Mouse (Mus musculus) C2C12 (cell line): ENCODE measurements around the gene Pmis2. TPM values are rescaled to one million over a fixed set of nuclear protein-coding genes. Genes with fewer than 3 reads are reported as not detected.

ENCODE experiments used
- H3K27me3 ChIP-seq: one replicate; pipeline ENCODE4 v1.6.1; 2011; ENCODE audit not compliant: control insufficient read depth, insufficient read depth, insufficient read length
- H3K36me3 ChIP-seq: one replicate; pipeline ENCODE4 v1.6.1; 2011; ENCODE audit not compliant: control insufficient read depth, insufficient read depth
- H3K4me3 ChIP-seq: one replicate; pipeline ENCODE4 v1.5.1; 2011; ENCODE audit warnings: mild to moderate bottlenecking, control low read depth; ENCODE audit not compliant: poor library complexity, insufficient read depth, severe bottlenecking
- H3K79me2 ChIP-seq: one replicate; pipeline ENCODE4 v1.6.1; 2011; ENCODE audit not compliant: control insufficient read depth, insufficient read depth
- H3K79me3 ChIP-seq: one replicate; pipeline ENCODE4 v1.6.1; 2011; ENCODE audit warnings: low read depth, control low read depth
- H3ac ChIP-seq: one replicate; pipeline ENCODE3; 2011; ENCODE audit warnings: low read depth; ENCODE audit not compliant: control insufficient read depth, insufficient read length
- CEBPB ChIP-seq: IDR thresholded peaks from one replicate; pipeline ENCODE4 v1.6.1; 2011; ENCODE audit warnings: low read depth, mild to moderate bottlenecking, control low read depth, moderate library complexity
- CTCF ChIP-seq: IDR thresholded peaks from one replicate; pipeline ENCODE4 v1.5.1; 2011; ENCODE audit not compliant: control insufficient read depth, insufficient read depth, insufficient read length
- FOSL1 ChIP-seq: IDR thresholded peaks from one replicate; pipeline ENCODE4 v1.8.0; 2011; ENCODE audit warnings: mild to moderate bottlenecking, low read length; ENCODE audit not compliant: poor library complexity, insufficient read depth, severe bottlenecking
- MAX ChIP-seq: IDR thresholded peaks from one replicate; pipeline ENCODE4 v1.6.1; 2011; ENCODE audit warnings: mild to moderate bottlenecking, control low read depth
- MYOD1 ChIP-seq: IDR thresholded peaks from one replicate; pipeline ENCODE4 v1.6.1; 2011; ENCODE audit warnings: low read depth; ENCODE audit not compliant: control insufficient read depth, insufficient read length
- MYOG ChIP-seq: IDR thresholded peaks from one replicate; pipeline ENCODE4 v1.6.1; 2011; ENCODE audit not compliant: control insufficient read depth, insufficient read length; ENCODE audit errors: extremely low read depth
- USF1 ChIP-seq: IDR thresholded peaks from one replicate; pipeline ENCODE4 v1.6.1; 2011; ENCODE audit warnings: low read depth, mild to moderate bottlenecking, control low read depth, moderate library complexity
- polyA plus RNA-seq: library from polyadenylated mRNA; unstranded; fragments of >200 nt; fragmentation: generic; extraction: Trizol; gene quantifications from one replicate; pipeline ENCODE4 v1.2.1, GENCODE M21; 2012; ENCODE audit warnings: missing spikeins

Pmis2 gene
- polyA plus RNA-seq, 1 experiment, result not detected

GRCm38 (mm10) chr7:30678263-30678975 is 7.0 kb upstream of the Pmis2 start:
- Histone ChIP-seq H3K27me3 (peaks cover 28% of the 10 kb centered on the region), H3K4me3 (no peak overlapping the region), H3K79me2 (no peaks in the 10 kb centered on the region), H3ac (no peak overlapping the region), H3K79me3 (no peaks in the 10 kb centered on the region), H3K36me3 (no peaks in the 10 kb centered on the region)
- TF ChIP-seq MAX, result no peak
- TF ChIP-seq MYOD1, result no peak
- no peak for TF ChIP-seq CEBPB
- TF ChIP-seq CTCF, result no peak
- no peak for TF ChIP-seq MYOG
- TF ChIP-seq FOSL1, result no peak
- no peak for TF ChIP-seq USF1

GRCm38 (mm10) chr7:30669229-30669628 is 2.2 kb downstream of the Pmis2 start:
- no peak for TF ChIP-seq MAX
- TF ChIP-seq USF1, result no peak
- peak; percentile 2 for TF ChIP-seq CTCF
- Histone ChIP-seq H3K79me2 (peaks cover 3% of the 10 kb centered on the region), H3K79me3 (no peaks in the 10 kb centered on the region), H3K27me3 (peaks cover 12% of the 10 kb centered on the region), H3K4me3 (no peak overlapping the region), H3K36me3 (no peaks in the 10 kb centered on the region), H3ac (no peak overlapping the region)

DNA sequence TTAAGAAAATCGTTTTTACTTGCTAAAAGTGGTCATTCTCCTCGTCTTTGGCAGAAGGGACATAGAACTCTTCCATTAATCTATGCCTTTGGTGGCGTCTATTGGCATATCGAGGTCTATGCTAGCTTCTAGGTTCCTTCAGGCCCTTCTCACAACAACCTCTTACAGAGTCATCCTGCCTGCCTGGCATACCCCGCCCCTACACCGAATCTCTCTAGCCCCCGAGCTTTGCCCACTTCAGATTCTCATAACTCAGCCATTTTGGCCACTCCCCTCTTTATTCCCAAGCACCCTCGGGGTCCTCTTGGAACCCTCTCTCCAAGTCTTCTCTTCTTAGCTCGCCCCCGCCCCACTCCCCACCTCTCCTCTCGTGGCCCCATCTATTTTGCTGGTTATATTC is 6.1 kb downstream of the Pmis2 start:
- Histone ChIP-seq H3K27me3 (no peaks in the 10 kb centered on the region), H3K79me3 (no peaks in the 10 kb centered on the region), H3ac (no peak overlapping the region), H3K4me3 (peak overlapping the region; percentile 53), H3K79me2 (peaks cover 7% of the 10 kb centered on the region), H3K36me3 (peaks cover 9% of the 10 kb centered on the region)
- TF ChIP-seq USF1 (no peak), CTCF (no peak), MYOG (no peak), MYOD1 (no peak), FOSL1 (no peak), CEBPB (no peak), MAX (no peak)

DNA sequence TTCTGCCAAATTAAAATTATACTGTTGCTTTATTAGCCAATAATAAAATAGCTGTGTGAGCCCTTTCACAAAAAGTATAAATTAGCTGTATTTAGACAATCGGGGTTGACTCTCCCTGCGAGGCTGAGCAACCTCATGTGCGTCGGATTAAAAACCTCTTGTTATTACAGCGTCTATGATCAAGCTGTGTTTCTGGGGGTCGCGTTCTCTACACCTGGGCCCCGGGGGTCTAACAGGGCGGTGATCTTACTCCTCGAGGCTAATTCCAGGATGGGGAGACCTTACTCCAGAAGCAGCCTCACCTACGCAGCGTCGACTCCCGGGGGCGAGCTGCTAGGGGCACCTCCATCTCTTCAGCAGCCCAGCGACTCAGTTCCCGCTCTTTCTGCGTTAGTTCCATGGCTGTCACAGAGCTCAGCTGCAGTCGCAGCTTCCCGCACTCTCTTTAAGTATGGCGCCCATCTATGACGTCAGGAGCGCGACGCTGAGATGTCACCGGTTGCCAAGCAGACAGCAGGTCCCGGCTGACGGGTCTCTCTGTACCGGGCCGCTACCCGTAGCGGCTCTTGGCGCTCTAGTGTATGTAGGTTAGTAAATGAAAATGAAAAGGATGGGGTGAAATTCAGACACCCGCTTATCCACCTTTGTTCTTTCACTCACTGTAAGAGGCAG is 6.7 kb downstream of the Pmis2 start, which contains the start of gene Haus5:
Gene Haus5, minus strand, starts transcription at position 466 of the 672 bp plus-strand sequence.
- Histone ChIP-seq H3K4me3 (peak within 1 kb of the TSS; percentile 53), H3K79me2 (peaks cover 7% of the 10 kb centered on the region), H3ac (peak within 1 kb of the TSS; percentile 92), H3K27me3 (no peaks in the 10 kb centered on the region), H3K36me3 (peaks cover 9% of the 10 kb centered on the region), H3K79me3 (no peaks in the 10 kb centered on the region)
- TF ChIP-seq MAX, result peak; percentile 23
- TF ChIP-seq MYOG, result no peak
- TF ChIP-seq CTCF, result no peak
- no peak for TF ChIP-seq FOSL1
- TF ChIP-seq USF1, result no peak
- TF ChIP-seq CEBPB, result no peak
- no peak for TF ChIP-seq MYOD1

- H3K27me3 ChIP-seq, result no peaks in the 10 kb centered on the region
Observed at GRCm38 (mm10) chr7:30649591-30650540, 21.5 kb downstream of the Pmis2 start, which contains the start of gene Rbm42. Gene Rbm42, minus strand, starts transcription at chr7:30650317.

More at GRCm38 (mm10) chr7:30649591-30650540, 21.5 kb downstream of the Pmis2 start, which contains the start of gene Rbm42:
- Histone ChIP-seq H3ac (peak within 1 kb of the TSS; percentile 85), H3K79me3 (peaks cover 5% of the 10 kb centered on the region), H3K79me2 (peaks cover 13% of the 10 kb centered on the region), H3K4me3 (peak within 1 kb of the TSS; percentile 80), H3K36me3 (peaks cover 26% of the 10 kb centered on the region)
- no peak for TF ChIP-seq FOSL1
- TF ChIP-seq MAX, result no peak
- no peak for TF ChIP-seq USF1
- TF ChIP-seq CTCF, result no peak
- TF ChIP-seq CEBPB, result no peak
- TF ChIP-seq MYOG, result no peak
- TF ChIP-seq MYOD1, result no peak
